Mouse (Mus musculus): ENCODE measurements around the gene Mthfd2. TPM values are rescaled to one million over a fixed set of nuclear protein-coding genes. Genes with fewer than 3 reads are reported as not detected.
A peak's percentile ranks its signal among the peaks of the same experiment; 100 is the strongest.

Gene Mthfd2
- polyA plus RNA-seq, 1 experiment from 2014 or later: 58.7 TPM

- Histone ChIP-seq H3K36me3 (replicated peaks; ENCODE audit: control insufficient read depth, insufficient read depth, low read depth, low read length) (peaks cover 6% of the 10 kb centered on the region), H3K27me3 (ENCODE audit: control insufficient read depth, insufficient read depth, low read length) (no peaks in the 10 kb centered on the region), H3K4me1 (ENCODE audit: control insufficient read depth, insufficient read depth, low read length) (no peaks in the 10 kb centered on the region), H3K9ac (replicated peaks; ENCODE audit: low read length) (no peak overlapping the region), H3K4me2 (ENCODE audit: low read depth, low read length) (no peak overlapping the region), H3K9me3 (replicated peaks; ENCODE audit: control insufficient read depth, low read length) (no peaks in the 10 kb centered on the region), H3K27ac (replicated peaks; ENCODE audit: low read depth, low read length) (no peak overlapping the region), H3K4me3 (ENCODE audit: low read depth, low read length) (no peak overlapping the region)
- no peak for DNase-seq (ENCODE audit: low spot score)
- no peak for ATAC-seq (replicated peaks; ENCODE audit: insufficient number of reproducible peaks, low FRiP score, low TSS enrichment, low read depth)
- WGBS: 92% methylated on average over 11 of the region's 11 CpGs
Measured at GRCm38 (mm10) chr6:83311206-83311605, 14.5 kb downstream of the Mthfd2 start.

GRCm38 (mm10) chr6:83309017-83309416, 16.7 kb downstream of the Mthfd2 start:
- 89% methylated on average over 7 of the region's 7 CpGs for WGBS

GRCm38 (mm10) chr6:83302264-83302663, 23.4 kb downstream of the Mthfd2 start:
- no peaks in the 10 kb centered on the region for H3K27me3 ChIP-seq (ENCODE audit: control insufficient read depth, insufficient read depth, low read length)
- H3K9ac ChIP-seq (replicated peaks; ENCODE audit: low read length): no peak overlapping the region
- ATAC-seq (replicated peaks; ENCODE audit: insufficient number of reproducible peaks, low FRiP score, low TSS enrichment, low read depth): no peak
- peaks cover 2% of the 10 kb centered on the region; the same call in 1 of the 2 replicates for H3K36me3 ChIP-seq (replicated peaks; ENCODE audit: control insufficient read depth, insufficient read depth, low read depth, low read length)
- H3K4me3 ChIP-seq (ENCODE audit: low read depth, low read length): no peak overlapping the region
- 73% methylated on average over 5 of the region's 5 CpGs for WGBS
- no peak overlapping the region for H3K4me2 ChIP-seq (ENCODE audit: low read depth, low read length)
- H3K9me3 ChIP-seq (replicated peaks; ENCODE audit: control insufficient read depth, low read length): no peaks in the 10 kb centered on the region
- no peak overlapping the region for H3K27ac ChIP-seq (replicated peaks; ENCODE audit: low read depth, low read length)
- H3K4me1 ChIP-seq (ENCODE audit: control insufficient read depth, insufficient read depth, low read length): no peaks in the 10 kb centered on the region
- DNase-seq (ENCODE audit: low spot score): no peak

More at GRCm38 (mm10) chr6:83309017-83309416, 16.7 kb downstream of the Mthfd2 start:
- Histone ChIP-seq H3K4me1 (ENCODE audit: control insufficient read depth, insufficient read depth, low read length) (no peaks in the 10 kb centered on the region), H3K4me3 (ENCODE audit: low read depth, low read length) (no peak overlapping the region), H3K27me3 (ENCODE audit: control insufficient read depth, insufficient read depth, low read length) (no peaks in the 10 kb centered on the region), H3K9me3 (replicated peaks; ENCODE audit: control insufficient read depth, low read length) (no peaks in the 10 kb centered on the region), H3K27ac (replicated peaks; ENCODE audit: low read depth, low read length) (no peak overlapping the region), H3K4me2 (ENCODE audit: low read depth, low read length) (no peak overlapping the region), H3K9ac (replicated peaks; ENCODE audit: low read length) (no peak overlapping the region), H3K36me3 (replicated peaks; ENCODE audit: control insufficient read depth, insufficient read depth, low read depth, low read length) (peaks cover 8% of the 10 kb centered on the region)
- ATAC-seq (replicated peaks; ENCODE audit: insufficient number of reproducible peaks, low FRiP score, low TSS enrichment, low read depth) (no peak), DNase-seq (ENCODE audit: low spot score) (no peak)

GRCm38 (mm10) chr6:83301294-83301693, 24.4 kb downstream of the Mthfd2 start:
- Histone ChIP-seq H3K9me3 (replicated peaks; ENCODE audit: control insufficient read depth, low read length) (no peaks in the 10 kb centered on the region), H3K4me2 (ENCODE audit: low read depth, low read length) (no peak overlapping the region), H3K27me3 (ENCODE audit: control insufficient read depth, insufficient read depth, low read length) (no peaks in the 10 kb centered on the region), H3K27ac (replicated peaks; ENCODE audit: low read depth, low read length) (no peak overlapping the region), H3K4me3 (ENCODE audit: low read depth, low read length) (no peak overlapping the region), H3K36me3 (replicated peaks; ENCODE audit: control insufficient read depth, insufficient read depth, low read depth, low read length) (peaks cover 2% of the 10 kb centered on the region; the same call in 1 of the 2 replicates), H3K9ac (replicated peaks; ENCODE audit: low read length) (no peak overlapping the region), H3K4me1 (ENCODE audit: control insufficient read depth, insufficient read depth, low read length) (no peaks in the 10 kb centered on the region)
- 85% methylated on average over 2 of the region's 2 CpGs for WGBS
- ATAC-seq (replicated peaks; ENCODE audit: insufficient number of reproducible peaks, low FRiP score, low TSS enrichment, low read depth) (no peak), DNase-seq (ENCODE audit: low spot score) (no peak)

GRCm38 (mm10) chr6:83300447-83301229, 25.1 kb downstream of the Mthfd2 start:
- Histone ChIP-seq H3K4me3 (ENCODE audit: low read depth, low read length) (no peak overlapping the region), H3K9me3 (replicated peaks; ENCODE audit: control insufficient read depth, low read length) (no peaks in the 10 kb centered on the region), H3K36me3 (replicated peaks; ENCODE audit: control insufficient read depth, insufficient read depth, low read depth, low read length) (no peaks in the 10 kb centered on the region), H3K4me1 (ENCODE audit: control insufficient read depth, insufficient read depth, low read length) (no peaks in the 10 kb centered on the region), H3K9ac (replicated peaks; ENCODE audit: low read length) (no peak overlapping the region), H3K4me2 (ENCODE audit: low read depth, low read length) (no peak overlapping the region), H3K27ac (replicated peaks; ENCODE audit: low read depth, low read length) (no peak overlapping the region), H3K27me3 (ENCODE audit: control insufficient read depth, insufficient read depth, low read length) (no peaks in the 10 kb centered on the region)
- WGBS: 83% methylated on average over 7 of the region's 7 CpGs
- ATAC-seq (replicated peaks; ENCODE audit: insufficient number of reproducible peaks, low FRiP score, low TSS enrichment, low read depth) (no peak), DNase-seq (ENCODE audit: low spot score) (no peak)

- no peak overlapping the region for H3K27ac ChIP-seq (replicated peaks; ENCODE audit: low read depth, low read length)
- no peaks in the 10 kb centered on the region for H3K27me3 ChIP-seq (ENCODE audit: control insufficient read depth, insufficient read depth, low read length)
- H3K4me3 ChIP-seq (ENCODE audit: low read depth, low read length): no peak overlapping the region
- H3K4me2 ChIP-seq (ENCODE audit: low read depth, low read length): no peak overlapping the region
- H3K9ac ChIP-seq (replicated peaks; ENCODE audit: low read length): no peak overlapping the region
- no peak for ATAC-seq (replicated peaks; ENCODE audit: insufficient number of reproducible peaks, low FRiP score, low TSS enrichment, low read depth)
- no peaks in the 10 kb centered on the region for H3K36me3 ChIP-seq (replicated peaks; ENCODE audit: control insufficient read depth, insufficient read depth, low read depth, low read length)
- H3K4me1 ChIP-seq (ENCODE audit: control insufficient read depth, insufficient read depth, low read length): no peaks in the 10 kb centered on the region
- H3K9me3 ChIP-seq (replicated peaks; ENCODE audit: control insufficient read depth, low read length): no peaks in the 10 kb centered on the region
- WGBS: 76% methylated on average over 8 of the region's 8 CpGs
- peak; percentile 23 for DNase-seq (ENCODE audit: low spot score)
Measured at GRCm38 (mm10) chr6:83280256-83280955, 45.3 kb downstream of the Mthfd2 start.

- WGBS: 20% methylated on average over 2 of the region's 2 CpGs
- peak; percentile 44 for DNase-seq (ENCODE audit: low spot score)
Measured at GRCm38 (mm10) chr6:83278881-83279280, 46.8 kb downstream of the Mthfd2 start.

GRCm38 (mm10) chr6:83277151-83277550, 48.6 kb downstream of the Mthfd2 start:
- no peak for DNase-seq (ENCODE audit: low spot score)
- whole genome bisulfite sequencing: 72% methylated on average over 13 of the region's 13 CpGs

More at GRCm38 (mm10) chr6:83278881-83279280, 46.8 kb downstream of the Mthfd2 start:
- Histone ChIP-seq H3K9me3 (replicated peaks; ENCODE audit: control insufficient read depth, low read length) (no peaks in the 10 kb centered on the region), H3K4me1 (ENCODE audit: control insufficient read depth, insufficient read depth, low read length) (no peaks in the 10 kb centered on the region), H3K4me3 (ENCODE audit: low read depth, low read length) (no peak overlapping the region), H3K36me3 (replicated peaks; ENCODE audit: control insufficient read depth, insufficient read depth, low read depth, low read length) (no peaks in the 10 kb centered on the region), H3K4me2 (ENCODE audit: low read depth, low read length) (no peak overlapping the region), H3K9ac (replicated peaks; ENCODE audit: low read length) (no peak overlapping the region), H3K27me3 (ENCODE audit: control insufficient read depth, insufficient read depth, low read length) (no peaks in the 10 kb centered on the region), H3K27ac (replicated peaks; ENCODE audit: low read depth, low read length) (no peak overlapping the region)
- ATAC-seq (replicated peaks; ENCODE audit: insufficient number of reproducible peaks, low FRiP score, low TSS enrichment, low read depth): no peak

More at GRCm38 (mm10) chr6:83277151-83277550, 48.6 kb downstream of the Mthfd2 start:
- no peaks in the 10 kb centered on the region for H3K9me3 ChIP-seq (replicated peaks; ENCODE audit: control insufficient read depth, low read length)
- H3K4me3 ChIP-seq (ENCODE audit: low read depth, low read length): no peak overlapping the region
- no peaks in the 10 kb centered on the region for H3K36me3 ChIP-seq (replicated peaks; ENCODE audit: control insufficient read depth, insufficient read depth, low read depth, low read length)
- H3K27ac ChIP-seq (replicated peaks; ENCODE audit: low read depth, low read length): no peak overlapping the region
- H3K27me3 ChIP-seq (ENCODE audit: control insufficient read depth, insufficient read depth, low read length): no peaks in the 10 kb centered on the region
- no peak overlapping the region for H3K9ac ChIP-seq (replicated peaks; ENCODE audit: low read length)
- no peak for ATAC-seq (replicated peaks; ENCODE audit: insufficient number of reproducible peaks, low FRiP score, low TSS enrichment, low read depth)
- no peaks in the 10 kb centered on the region for H3K4me1 ChIP-seq (ENCODE audit: control insufficient read depth, insufficient read depth, low read length)
- no peak overlapping the region for H3K4me2 ChIP-seq (ENCODE audit: low read depth, low read length)
